8 mouse cellular contexts compared by ENCODE assay signal in genomic region chr3:52101977-52102600, GRCm38 (mm10). TPM values are rescaled to one million over a fixed set of nuclear protein-coding genes. Genes with fewer than 3 reads are reported as not detected.
DNase-seq lines count a peak whose midpoint lies in the region; ATAC-seq lines count a peak whose summit lies in the region.

No protein-coding gene starts in this region.

- peak overlapping the region; percentile 92 for H3K9ac ChIP-seq in hindbrain, embryonic 11.5 days (ENCODE audit: low read depth, low read length)
- peak overlapping the region; percentile 98 for H3K9ac ChIP-seq in lung, embryonic 16.5 days (ENCODE audit: low read length)

- H3K9me3 ChIP-seq in hindbrain, embryonic 11.5 days (ENCODE audit: control insufficient read depth, low read length), result no peaks in the 10 kb centered on the region
- H3K9me3 ChIP-seq in lung, embryonic 16.5 days (ENCODE audit: control insufficient read depth, low read length), result no peaks in the 10 kb centered on the region

- no peaks in the 10 kb centered on the region for H3K4me1 ChIP-seq in hindbrain, embryonic 11.5 days (replicated peaks; ENCODE audit: control insufficient read depth, insufficient read depth, low read length)
- H3K4me1 ChIP-seq in lung, embryonic 16.5 days (replicated peaks; ENCODE audit: control insufficient read depth, insufficient read depth, low read length), result peaks cover 14% of the 10 kb centered on the region

- peak overlapping the region; percentile 80 for H3K4me2 ChIP-seq in hindbrain, embryonic 11.5 days (replicated peaks; ENCODE audit: low read depth, low read length)
- peak overlapping the region; percentile 73 for H3K4me2 ChIP-seq in lung, embryonic 16.5 days (ENCODE audit: low read depth, low read length)

- ATAC-seq in hindbrain, embryonic 11.5 days (ENCODE audit: low FRiP score), result peak; percentile 88
- peak; percentile 88 for ATAC-seq in lung, embryonic 16.5 days (ENCODE audit: low read depth)

- no peaks in the 10 kb centered on the region for H3K36me3 ChIP-seq in hindbrain, embryonic 11.5 days (ENCODE audit: control insufficient read depth, insufficient read depth, low read length)
- H3K36me3 ChIP-seq in lung, embryonic 16.5 days (ENCODE audit: control insufficient read depth, insufficient read depth, low read length), result no peaks in the 10 kb centered on the region

- H3K4me3 ChIP-seq in hindbrain, embryonic 11.5 days (ENCODE audit: low read depth, low read length), result peak overlapping the region; percentile 87
- peak overlapping the region; percentile 89 for H3K4me3 ChIP-seq in lung, embryonic 16.5 days (ENCODE audit: low read length)

- H3K27ac ChIP-seq in hindbrain, embryonic 11.5 days (ENCODE audit: low read depth, low read length), result peak overlapping the region; percentile 98
- H3K27ac ChIP-seq in lung, embryonic 16.5 days (ENCODE audit: low read length), result peak overlapping the region; percentile 100

- DNase-seq in Muller cell, postnatal 12 days (ENCODE audit: inconsistent ontology term), result peak; percentile 97
- peak; percentile 92 for DNase-seq in cerebellum, adult 9-11 months
- DNase-seq in frontal cortex, adult 2 months (ENCODE audit: extremely low spot score in 1 of 2, low spot score in 1 of 2), result peak; percentile 46 to 71
- peak; percentile 92 for DNase-seq in hindbrain, embryonic 11.5 days (ENCODE audit: low spot score)
- DNase-seq in layer of hippocampus, adult 9-11 months, result peak; percentile 84
- DNase-seq in ovary, adult 18-20 months (ENCODE audit: low spot score), result peak; percentile 94
- DNase-seq in thymus, postnatal 0 days (ENCODE audit: low spot score), result peak; percentile 82

- no peaks in the 10 kb centered on the region for H3K27me3 ChIP-seq in hindbrain, embryonic 11.5 days (ENCODE audit: control insufficient read depth, insufficient read depth, low read length)
- H3K27me3 ChIP-seq in lung, embryonic 16.5 days (ENCODE audit: control insufficient read depth, insufficient read depth, low read depth, low read length), result no peaks in the 10 kb centered on the region

- under 1% methylated on average over 37 of the region's 57 CpGs for WGBS in hindbrain, embryonic 11.5 days
- 0% methylated on average over 38 of the region's 57 CpGs for WGBS in lung, embryonic 16.5 days

RNA-seq across cellular contexts. Expression of gene Maml3, which starts 2.8 kb away (rescaled TPM):
- 5.6 and 6.0 TPM in 2 replicates for polyA plus RNA-seq in frontal cortex, adult 2 months (2012; rRNA removed)
- 6.5 and 7.5 TPM in 2 replicates for polyA plus RNA-seq in hindbrain, embryonic 11.5 days (2014; fragmentation: Nextera tagmentation; extraction: Ambion mirVana)
- polyA plus RNA-seq in lung, embryonic 16.5 days (2015; fragmentation: Nextera tagmentation; extraction: Ambion mirVana), result 8.5 and 9.6 TPM in 2 replicates
- polyA plus RNA-seq in thymus, postnatal 0 days (2015; fragmentation: Nextera tagmentation; extraction: Ambion mirVana), result 1.7 and 2.6 TPM in 2 replicates

Comparison
In these comparisons a context has a peak if more than half of its experiments do, and no peak if none do; other contexts are left out.
1. Peak in every context shown above with its lines: DNase-seq, ATAC-seq, H3K4me3 ChIP-seq and H3K27ac ChIP-seq.